Comparison of ENCODE assay signal across 19 mouse cellular contexts in genomic region chr3:131138224-131138623, GRCm38 (mm10). TPM values are rescaled to one million over a fixed set of nuclear protein-coding genes. Genes with fewer than 3 reads are reported as not detected.
DNase-seq lines count a peak whose midpoint lies in the region; ATAC-seq lines count a peak whose summit lies in the region.
"Had no signal": no experiment of that assay in that cellular context is flagged by ENCODE, and none has a peak within 500 bp of the region (broad histone marks: within the 10 kb centered on the region; RNA-seq: fewer than 3 reads in every experiment).

No protein-coding gene starts in this region.

- no peaks in the 10 kb centered on the region for H3K9me3 ChIP-seq in heart, embryonic 10.5 days
- no peaks in the 10 kb centered on the region for H3K9me3 ChIP-seq in embryonic facial prominence, embryonic 13.5 days
- H3K9me3 ChIP-seq in midbrain, embryonic 15.5 days = no peaks in the 10 kb centered on the region
- H3K9me3 ChIP-seq: intestine, embryonic 15.5 days; liver, embryonic 13.5 days; lung, embryonic 15.5 days; neural tube, embryonic 15.5 days had no signal

- H3K27me3 ChIP-seq in heart, embryonic 10.5 days (ENCODE audit: insufficient read depth, poor library complexity, severe bottlenecking) = no peaks in the 10 kb centered on the region
- H3K27me3 ChIP-seq in embryonic facial prominence, embryonic 13.5 days = no peaks in the 10 kb centered on the region
- H3K27me3 ChIP-seq in midbrain, embryonic 15.5 days (replicated peaks) = no peaks in the 10 kb centered on the region
- H3K27me3 ChIP-seq: lung, embryonic 15.5 days had no signal

- DNase-seq in heart, embryonic 10.5 days (ENCODE audit: low spot score) = no peak
- no peak for DNase-seq in heart, postnatal 25 days (ENCODE audit: low spot score)
- peak; percentile 64 for DNase-seq in CD4-positive helper T cell, adult 2 months (ENCODE audit: low read depth, low spot score)
- DNase-seq in cerebellum, postnatal 25 days = no peak
- DNase-seq: B cell, adult 2 months; cerebellum, adult 9-11 months; gastrocnemius, postnatal 25 days; left cerebral cortex, postnatal 4 days; liver, embryonic 13.5 days; right cerebral cortex, postnatal 25 days had no signal

- H3K4me1 ChIP-seq in heart, embryonic 10.5 days = peaks cover 64% of the 10 kb centered on the region
- peaks cover 70% of the 10 kb centered on the region for H3K4me1 ChIP-seq in embryonic facial prominence, embryonic 13.5 days
- H3K4me1 ChIP-seq in midbrain, embryonic 15.5 days = peaks cover 68% of the 10 kb centered on the region
- H3K4me1 ChIP-seq: liver, embryonic 13.5 days had no signal

- peak overlapping the region; percentile 4; the same call in 1 of the 2 replicates for H3K4me3 ChIP-seq in heart, embryonic 10.5 days
- no peak overlapping the region for H3K4me3 ChIP-seq in embryonic facial prominence, embryonic 13.5 days
- H3K4me3 ChIP-seq in midbrain, embryonic 15.5 days = no peak overlapping the region
- H3K4me3 ChIP-seq: erythroblast, embryonic 14.5 days; intestine, embryonic 15.5 days; liver, embryonic 13.5 days; lung, embryonic 15.5 days; neural tube, embryonic 15.5 days had no signal

- ATAC-seq in embryonic facial prominence, embryonic 13.5 days (ENCODE audit: insufficient number of reproducible peaks, insufficient read depth, low FRiP score, low TSS enrichment, low read depth) = no peak
- ATAC-seq in midbrain, embryonic 15.5 days (replicated peaks) = no peak
- ATAC-seq in CD4-positive, CD25-positive, alpha-beta regulatory T cell, adult 4 months = no peak
- ATAC-seq: intestine, embryonic 15.5 days had no signal

- H3K27ac ChIP-seq in heart, embryonic 10.5 days = peak overlapping the region; percentile 72
- peak overlapping the region; percentile 1; the same call in 1 of the 2 replicates for H3K27ac ChIP-seq in embryonic facial prominence, embryonic 13.5 days
- peak overlapping the region; percentile 80 for H3K27ac ChIP-seq in midbrain, embryonic 15.5 days
- H3K27ac ChIP-seq: hindbrain, embryonic 14.5 days; intestine, embryonic 15.5 days; liver, embryonic 13.5 days; lung, embryonic 15.5 days; neural tube, embryonic 15.5 days; stomach, postnatal 0 days had no signal

- no peak overlapping the region for H3K9ac ChIP-seq in embryonic facial prominence, embryonic 13.5 days
- H3K9ac ChIP-seq in midbrain, embryonic 15.5 days = no peak overlapping the region
- H3K9ac ChIP-seq: hindbrain, embryonic 14.5 days; intestine, embryonic 15.5 days; liver, embryonic 13.5 days; lung, embryonic 15.5 days; neural tube, embryonic 15.5 days had no signal

- intact Hi-C loops in heart, postnatal 25 days (cut with DNase I) = no loop called here

- peak overlapping the region; percentile 34 for H3K4me2 ChIP-seq in embryonic facial prominence, embryonic 13.5 days
- H3K4me2 ChIP-seq in midbrain, embryonic 15.5 days = 0 out of 2 replicates have a peak overlapping the region, but pooled peaks have one; percentile 13
- H3K4me2 ChIP-seq: intestine, embryonic 15.5 days; liver, embryonic 13.5 days; lung, embryonic 15.5 days; neural tube, embryonic 15.5 days had no signal

- 41% methylated on average over 9 of the region's 9 CpGs for WGBS in heart, embryonic 10.5 days
- WGBS in embryonic facial prominence, embryonic 13.5 days = 48% methylated on average over 9 of the region's 9 CpGs
- 49% methylated on average over 9 of the region's 9 CpGs for WGBS in midbrain, embryonic 15.5 days

- no peaks in the 10 kb centered on the region for H3K36me3 ChIP-seq in heart, embryonic 10.5 days
- H3K36me3 ChIP-seq in embryonic facial prominence, embryonic 13.5 days = peaks cover 5% of the 10 kb centered on the region; the same call in 1 of the 2 replicates
- no peaks in the 10 kb centered on the region for H3K36me3 ChIP-seq in midbrain, embryonic 15.5 days (replicated peaks)
- H3K36me3 ChIP-seq: intestine, embryonic 15.5 days; liver, embryonic 13.5 days; lung, embryonic 15.5 days; neural tube, embryonic 15.5 days had no signal

RNA-seq across cellular contexts. Expression of gene Lef1, which starts 28.0 kb away (rescaled TPM):
- polyA plus RNA-seq in heart, embryonic 10.5 days (2016; fragmentation: Nextera tagmentation; extraction: Ambion mirVana) = 22.2 and 29.3 TPM in 2 replicates
- total RNA-seq in heart, postnatal 25 days (2021) = under 1 TPM; 0.29 to 0.45 TPM
- polyA plus RNA-seq in embryonic facial prominence, embryonic 13.5 days (2015; fragmentation: Nextera tagmentation; extraction: Ambion mirVana) = 117 and 134 TPM in 2 replicates
- polyA plus RNA-seq in midbrain, embryonic 15.5 days (2015; fragmentation: Nextera tagmentation; extraction: Ambion mirVana) = 71.4 and 79.6 TPM in 2 replicates
- 100 to 1,000 TPM; 208 to 272 TPM for polyA plus RNA-seq in CD4-positive, CD25-positive, alpha-beta regulatory T cell, adult 4 months (2017; shearing (Covaris generic))
- polyA plus RNA-seq: erythroblast, embryonic 14.5 days had no signal

Comparison
In these comparisons a context has a peak if more than half of its experiments do, and no peak if none do; other contexts are left out.
1. H3K27ac ChIP-seq: peak in every context shown above with its lines; median percentile 80 in midbrain, embryonic 15.5 days; 72 in heart, embryonic 10.5 days; 1 in embryonic facial prominence, embryonic 13.5 days.